Mouse (Mus musculus): ENCODE results near the gene Gusb. TPM values are rescaled to one million over a fixed set of nuclear protein-coding genes. Genes with fewer than 3 reads are reported as not detected.

The Gusb gene
- polyA plus RNA-seq, 1 experiment from 2014 or later: 23.3 TPM

GRCm38 (mm10) chr5:130022366-130022765 is 19.5 kb upstream of the Gusb start:
- no peak overlapping the region for H3K9ac ChIP-seq (replicated peaks)
- WGBS: 79% methylated on average over 7 of the region's 7 CpGs
- no peak overlapping the region for H3K4me3 ChIP-seq (replicated peaks)
- peaks cover 10% of the 10 kb centered on the region for H3K4me1 ChIP-seq (replicated peaks)
- no peak overlapping the region for H3K4me2 ChIP-seq (replicated peaks)
- no peak overlapping the region for H3K27ac ChIP-seq
- H3K36me3 ChIP-seq: 0 out of 2 replicates have a peak, but pooled peaks cover 4% of the 10 kb centered on the region
- peaks cover 5% of the 10 kb centered on the region for H3K27me3 ChIP-seq
- no peak for ATAC-seq
- no peaks in the 10 kb centered on the region for H3K9me3 ChIP-seq

GRCm38 (mm10) chr5:130021361-130021966 is 18.6 kb upstream of the Gusb start:
- Histone ChIP-seq H3K27ac (no peak overlapping the region), H3K27me3 (no peaks in the 10 kb centered on the region), H3K9ac (replicated peaks) (peak overlapping the region; percentile 19; the same call in 1 of the 2 replicates), H3K36me3 (0 out of 2 replicates have a peak, but pooled peaks cover 4% of the 10 kb centered on the region), H3K4me3 (replicated peaks) (no peak overlapping the region), H3K4me1 (replicated peaks) (peaks cover 10% of the 10 kb centered on the region), H3K4me2 (replicated peaks) (no peak overlapping the region), H3K9me3 (no peaks in the 10 kb centered on the region)
- WGBS: 61% methylated on average over 5 of the region's 5 CpGs
- no peak for ATAC-seq

- no peak overlapping the region for H3K4me3 ChIP-seq (replicated peaks)
- no peaks in the 10 kb centered on the region for H3K27me3 ChIP-seq
- 76% methylated on average over 8 of the region's 8 CpGs for WGBS
- H3K27ac ChIP-seq: no peak overlapping the region
- peaks cover 18% of the 10 kb centered on the region for H3K36me3 ChIP-seq
- no peak overlapping the region for H3K4me2 ChIP-seq (replicated peaks)
- no peak for ATAC-seq
- no peaks in the 10 kb centered on the region for H3K9me3 ChIP-seq
- peaks cover 10% of the 10 kb centered on the region for H3K4me1 ChIP-seq (replicated peaks)
- H3K9ac ChIP-seq (replicated peaks): no peak overlapping the region
Measured at GRCm38 (mm10) chr5:130019461-130019860, 16.6 kb upstream of the Gusb start.

- Histone ChIP-seq H3K9me3 (peaks cover 6% of the 10 kb centered on the region; the same call in 1 of the 2 replicates), H3K4me2 (replicated peaks) (no peak overlapping the region), H3K4me1 (replicated peaks) (no peaks in the 10 kb centered on the region), H3K36me3 (peaks cover 47% of the 10 kb centered on the region), H3K4me3 (replicated peaks) (no peak overlapping the region), H3K27me3 (no peaks in the 10 kb centered on the region), H3K27ac (no peak overlapping the region), H3K9ac (replicated peaks) (no peak overlapping the region)
- 100% methylated on average over 3 of the region's 3 CpGs for WGBS
- no peak for ATAC-seq
Measured at GRCm38 (mm10) chr5:130015104-130015503, 12.3 kb upstream of the Gusb start.

GRCm38 (mm10) chr5:130010961-130011360 is 8.1 kb upstream of the Gusb start:
- H3K27me3 ChIP-seq: no peaks in the 10 kb centered on the region
- 95% methylated on average over 5 of the region's 5 CpGs for WGBS

GRCm38 (mm10) chr5:130009784-130010183 is 6.9 kb upstream of the Gusb start:
- Histone ChIP-seq H3K36me3 (peaks cover 31% of the 10 kb centered on the region), H3K9me3 (peaks cover 12% of the 10 kb centered on the region), H3K4me2 (replicated peaks) (no peak overlapping the region), H3K4me1 (replicated peaks) (no peaks in the 10 kb centered on the region), H3K27ac (no peak overlapping the region), H3K4me3 (replicated peaks) (no peak overlapping the region), H3K27me3 (no peaks in the 10 kb centered on the region), H3K9ac (replicated peaks) (no peak overlapping the region)
- no peak for ATAC-seq
- 96% methylated on average over 4 of the region's 4 CpGs for WGBS

More at GRCm38 (mm10) chr5:130010961-130011360, 8.1 kb upstream of the Gusb start:
- Histone ChIP-seq H3K4me1 (replicated peaks) (no peaks in the 10 kb centered on the region), H3K9ac (replicated peaks) (no peak overlapping the region), H3K36me3 (peaks cover 43% of the 10 kb centered on the region), H3K9me3 (peaks cover 6% of the 10 kb centered on the region; the same call in 1 of the 2 replicates), H3K4me2 (replicated peaks) (no peak overlapping the region), H3K27ac (no peak overlapping the region), H3K4me3 (replicated peaks) (no peak overlapping the region)
- ATAC-seq: no peak

- Histone ChIP-seq H3K4me2 (replicated peaks) (no peak overlapping the region), H3K4me3 (replicated peaks) (no peak overlapping the region), H3K9ac (replicated peaks) (no peak overlapping the region), H3K27ac (no peak overlapping the region), H3K9me3 (peaks cover 19% of the 10 kb centered on the region), H3K36me3 (peaks cover 24% of the 10 kb centered on the region), H3K27me3 (no peaks in the 10 kb centered on the region), H3K4me1 (replicated peaks) (peaks cover under 1% of the 10 kb centered on the region; the same call in 1 of the 2 replicates)
- WGBS: 75% methylated on average over 6 of the region's 6 CpGs
- no peak for ATAC-seq
Measured at GRCm38 (mm10) chr5:130008034-130008590, 5.3 kb upstream of the Gusb start.

- Histone ChIP-seq H3K9ac (replicated peaks) (no peak overlapping the region), H3K27me3 (no peaks in the 10 kb centered on the region), H3K9me3 (peaks cover 19% of the 10 kb centered on the region), H3K4me3 (replicated peaks) (no peak overlapping the region), H3K36me3 (peaks cover 19% of the 10 kb centered on the region), H3K4me1 (replicated peaks) (peaks cover 8% of the 10 kb centered on the region), H3K27ac (no peak overlapping the region), H3K4me2 (replicated peaks) (no peak overlapping the region)
- 91% methylated on average over 1 of the region's 1 CpGs for WGBS
- no peak for ATAC-seq
Measured at GRCm38 (mm10) chr5:130007344-130007743, 4.5 kb upstream of the Gusb start.

- peak overlapping the region; percentile 64; the same call in 1 of the 2 replicates for H3K4me3 ChIP-seq (replicated peaks)
- no peak for ATAC-seq
- H3K27ac ChIP-seq: peak overlapping the region; percentile 4; the same call in 1 of the 2 replicates
- no peaks in the 10 kb centered on the region for H3K36me3 ChIP-seq
- H3K4me1 ChIP-seq (replicated peaks): peaks cover 20% of the 10 kb centered on the region
- peak overlapping the region; percentile 81 for H3K4me2 ChIP-seq (replicated peaks)
- 72% methylated on average over 7 of the region's 7 CpGs for WGBS
- peaks cover 13% of the 10 kb centered on the region for H3K9me3 ChIP-seq
- H3K27me3 ChIP-seq: no peaks in the 10 kb centered on the region
- H3K9ac ChIP-seq (replicated peaks): peak overlapping the region; percentile 75; the same call in 1 of the 2 replicates
Measured at GRCm38 (mm10) chr5:130003229-130003628, 380 bp upstream of the Gusb start.

- Histone ChIP-seq H3K27ac (no peak overlapping the region), H3K4me2 (replicated peaks) (peak overlapping the region; percentile 81), H3K4me3 (replicated peaks) (peak overlapping the region; percentile 64; the same call in 1 of the 2 replicates), H3K4me1 (replicated peaks) (peaks cover 20% of the 10 kb centered on the region), H3K36me3 (no peaks in the 10 kb centered on the region), H3K9me3 (peaks cover 13% of the 10 kb centered on the region), H3K9ac (replicated peaks) (no peak overlapping the region), H3K27me3 (no peaks in the 10 kb centered on the region)
- WGBS: 83% methylated on average over 5 of the region's 5 CpGs
- no peak for ATAC-seq
Measured at GRCm38 (mm10) chr5:130001356-130001987, 1.4 kb downstream of the Gusb start.

GRCm38 (mm10) chr5:130000735-130001134 is 2.1 kb downstream of the Gusb start:
- Histone ChIP-seq H3K36me3 (no peaks in the 10 kb centered on the region), H3K27ac (no peak overlapping the region), H3K9me3 (peaks cover 13% of the 10 kb centered on the region), H3K9ac (replicated peaks) (no peak overlapping the region), H3K4me2 (replicated peaks) (no peak overlapping the region), H3K4me1 (replicated peaks) (peaks cover 20% of the 10 kb centered on the region), H3K4me3 (replicated peaks) (no peak overlapping the region), H3K27me3 (no peaks in the 10 kb centered on the region)
- ATAC-seq: no peak
- WGBS: 93% methylated on average over 12 of the region's 12 CpGs

- Histone ChIP-seq H3K27ac (no peak overlapping the region), H3K36me3 (no peaks in the 10 kb centered on the region), H3K27me3 (no peaks in the 10 kb centered on the region), H3K4me2 (replicated peaks) (no peak overlapping the region), H3K9ac (replicated peaks) (no peak overlapping the region), H3K4me3 (replicated peaks) (no peak overlapping the region), H3K9me3 (no peaks in the 10 kb centered on the region; the same call in 1 of the 2 replicates), H3K4me1 (replicated peaks) (peaks cover 20% of the 10 kb centered on the region)
- WGBS: 35% methylated on average over 4 of the region's 4 CpGs
- ATAC-seq: no peak
Measured at GRCm38 (mm10) chr5:129999097-129999496, 3.8 kb downstream of the Gusb start.
